Mouse (Mus musculus) intestine, postnatal 0 days (tissue): Measurements from ENCODE around the gene Utp20. TPM values are rescaled to one million over a fixed set of nuclear protein-coding genes. Genes with fewer than 3 reads are reported as not detected.
"Not testable (repeated sequence)": the region's sequence is repeated elsewhere in the genome, so short reads cannot be mapped to it uniquely, and the experiment has no call there.

ENCODE experiments used
- ATAC-seq: fragments of 200-750 bp; cut with Nextera tagmentation; 2 replicates; pipeline ENCODE4 v1.8.0; 2017; ENCODE audit warnings: mild to moderate bottlenecking, moderate TSS enrichment, moderate library complexity
- H3K27ac ChIP-seq: fragments of 300-500 bp; sonication (generic); 2 replicates; pipeline ENCODE4 v1.5.1; 2014; ENCODE audit warnings: mild to moderate bottlenecking, low read depth, low read length, moderate library complexity
- H3K27me3 ChIP-seq: fragments of 300-500 bp; sonication (generic); replicated peaks from 2 replicates; pipeline ENCODE4 v1.6.1; 2014; ENCODE audit warnings: low read length, mixed read lengths; ENCODE audit not compliant: control insufficient read depth, insufficient read depth
- H3K36me3 ChIP-seq: fragments of 300-500 bp; sonication (generic); 2 replicates; pipeline ENCODE4 v1.6.1; 2014; ENCODE audit warnings: mild to moderate bottlenecking, moderate library complexity; ENCODE audit not compliant: control insufficient read depth, insufficient read depth
- H3K4me1 ChIP-seq: fragments of 300-500 bp; sonication (generic); replicated peaks from 2 replicates; pipeline ENCODE4 v1.6.1; 2014; ENCODE audit warnings: antibody characterized with exemption, low read length, mixed read lengths; ENCODE audit not compliant: control insufficient read depth, insufficient read depth
- H3K4me2 ChIP-seq: fragments of 300-500 bp; sonication (generic); replicated peaks from 2 replicates; pipeline ENCODE4 v1.6.1; 2014; ENCODE audit warnings: low read depth, mild to moderate bottlenecking, moderate library complexity
- H3K4me3 ChIP-seq: fragments of 300-500 bp; sonication (generic); 2 replicates; pipeline ENCODE4 v1.5.1; 2014; ENCODE audit warnings: low read depth, low read length
- H3K9ac ChIP-seq: fragments of 300-500 bp; sonication (generic); 2 replicates; pipeline ENCODE4 v1.6.1; 2014; ENCODE audit warnings: mild to moderate bottlenecking, low read depth, low read length
- H3K9me3 ChIP-seq: fragments of 300-500 bp; sonication (generic); 2 replicates; pipeline ENCODE4 v1.6.1; 2016; ENCODE audit warnings: mixed run types; ENCODE audit not compliant: control insufficient read depth
- CTCF ChIP-seq: sonication (generic); IDR thresholded peaks from 2 replicates; pipeline ENCODE4 v1.5.1; 2016; ENCODE audit warnings: low read depth, mild to moderate bottlenecking, control low read depth, antibody characterized with exemption, moderate library complexity
- WGBS: fragments of 180-500 bp; shearing (Covaris S2); extraction: QIAGEN DNeasy Blood & Tissue Kit; methylation state at CpG from one replicate; pipeline ENCODE4 v1.1.7; 2014; 5-methylcytosine and 5-hydroxymethylcytosine counted together
- polyA plus RNA-seq: library from polyadenylated mRNA; unstranded; fragments of >200 nt; fragmentation: Nextera tagmentation; extraction: Ambion mirVana; gene quantifications from 2 replicates; pipeline ENCODE4 v1.2.1, GENCODE M21; 2015

Gene Utp20
- polyA plus RNA-seq, 1 experiment from 2014 or later, result 4.6 TPM

DNA sequence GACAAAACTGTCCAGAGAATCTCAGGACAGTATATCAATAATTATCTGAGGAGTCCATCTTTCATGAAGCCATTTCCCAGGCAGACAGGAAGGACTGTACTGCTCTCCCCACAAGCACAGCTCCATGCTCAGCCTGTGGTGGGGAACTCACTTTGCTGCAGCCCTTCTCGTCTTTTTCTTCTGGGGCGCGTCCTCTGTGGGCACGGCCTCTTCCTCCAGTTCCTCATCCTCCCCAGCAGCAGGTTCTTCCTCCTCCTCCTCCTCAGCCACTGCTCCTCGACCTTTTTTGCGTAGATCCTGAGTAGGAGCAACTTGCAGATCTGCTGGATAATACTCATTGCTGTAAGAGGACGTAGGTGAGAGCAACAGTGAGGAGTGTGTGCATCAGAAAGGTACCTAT, 31.4 kb downstream of the Utp20 start:
- no peaks in the 10 kb centered on the region for H3K9me3 ChIP-seq
- no peak for TF ChIP-seq CTCF
- no peak overlapping the region for H3K4me3 ChIP-seq
- ATAC-seq, result no peak
- no peak overlapping the region for H3K4me2 ChIP-seq
- H3K9ac ChIP-seq, result no peak overlapping the region
- no peak overlapping the region for H3K27ac ChIP-seq
- no peaks in the 10 kb centered on the region for H3K27me3 ChIP-seq
- WGBS, result 85% methylated on average over 7 of the region's 7 CpGs
- no peaks in the 10 kb centered on the region for H3K4me1 ChIP-seq
- H3K36me3 ChIP-seq, result peaks cover 40% of the 10 kb centered on the region

DNA sequence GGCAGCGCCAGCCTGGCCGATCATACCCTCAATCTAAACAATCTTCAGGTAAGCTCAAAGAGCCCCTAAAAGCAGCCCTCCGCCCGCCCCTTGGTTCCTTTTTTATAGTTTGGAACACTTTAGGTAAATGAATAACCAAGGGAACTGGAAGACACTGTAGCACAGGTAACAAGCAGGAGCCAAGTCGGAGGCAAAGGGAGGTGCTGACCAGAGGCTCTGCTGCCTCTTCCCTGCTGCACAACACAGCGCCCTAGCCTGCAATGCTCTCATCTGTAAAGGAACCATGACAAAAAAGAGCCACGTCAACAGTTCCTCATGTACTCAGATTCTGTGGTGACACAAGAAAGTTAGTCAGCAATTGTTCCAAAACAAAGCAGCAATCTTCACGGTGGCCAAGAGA, 32.0 kb downstream of the Utp20 start:
- ATAC-seq, result no peak
- WGBS, result 68% methylated on average over 8 of the region's 8 CpGs
- H3K4me2 ChIP-seq, result no peak overlapping the region

DNA sequence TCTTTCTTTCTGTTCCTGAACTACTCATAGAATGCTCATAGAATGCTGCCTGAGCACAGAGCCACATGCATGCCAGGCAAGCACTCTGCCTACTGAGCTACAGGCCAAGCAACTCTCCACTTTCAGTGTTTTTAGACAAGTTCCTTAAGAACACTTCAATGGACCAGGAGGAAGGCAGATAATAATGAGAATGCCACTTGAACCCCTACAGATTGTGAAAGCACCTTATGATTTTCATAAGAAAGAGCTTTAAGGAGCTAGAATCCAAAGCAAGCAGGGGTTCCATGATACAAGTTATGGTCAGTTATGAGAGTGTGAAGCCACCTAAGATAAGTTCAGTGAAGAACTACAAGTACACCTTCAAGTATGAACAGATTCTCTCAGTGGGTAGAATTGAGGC, 32.9 kb downstream of the Utp20 start:
- Histone ChIP-seq H3K27ac (no peak overlapping the region), H3K27me3 (no peaks in the 10 kb centered on the region), H3K9ac (no peak overlapping the region), H3K4me2 (no peak overlapping the region), H3K4me1 (no peaks in the 10 kb centered on the region), H3K36me3 (peaks cover 36% of the 10 kb centered on the region), H3K9me3 (no peaks in the 10 kb centered on the region), H3K4me3 (no peak overlapping the region)
- no peak for ATAC-seq
- TF ChIP-seq CTCF, result no peak

More for the DNA sequence above, 32.0 kb downstream of the Utp20 start:
- Histone ChIP-seq H3K4me1 (no peaks in the 10 kb centered on the region), H3K36me3 (peaks cover 38% of the 10 kb centered on the region), H3K9me3 (no peaks in the 10 kb centered on the region), H3K27ac (no peak overlapping the region), H3K9ac (no peak overlapping the region), H3K4me3 (no peak overlapping the region), H3K27me3 (no peaks in the 10 kb centered on the region)
- TF ChIP-seq CTCF, result no peak

DNA sequence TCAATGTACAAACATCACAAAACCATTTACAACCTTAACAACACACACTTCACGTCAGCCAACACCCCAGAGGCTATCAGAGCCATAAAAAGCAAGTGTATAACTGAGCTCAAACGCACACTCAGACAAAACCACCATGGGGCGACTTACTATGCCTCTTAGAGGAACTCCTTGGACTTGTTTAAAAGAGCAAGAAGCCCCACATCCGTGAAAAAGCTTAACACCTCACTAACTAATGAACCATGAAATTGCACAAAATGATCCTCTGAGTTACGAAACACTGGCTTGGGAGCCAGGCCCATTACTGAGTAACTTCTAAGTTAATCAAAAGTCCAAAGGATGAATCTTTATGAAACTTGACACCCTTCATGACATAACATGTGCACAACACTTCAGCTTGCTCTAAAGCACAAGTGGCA, 42.1 kb downstream of the Utp20 start:
- H3K36me3 ChIP-seq, result peaks cover 18% of the 10 kb centered on the region
- H3K9me3 ChIP-seq, result no peaks in the 10 kb centered on the region
- 42% methylated on average over 5 of the region's 5 CpGs for WGBS
- no peaks in the 10 kb centered on the region for H3K27me3 ChIP-seq
- no peak overlapping the region for H3K4me3 ChIP-seq
- no peak overlapping the region; the same call in 1 of the 2 replicates for H3K4me2 ChIP-seq
- no peak overlapping the region for H3K9ac ChIP-seq
- ATAC-seq, result peak; percentile 96
- H3K4me1 ChIP-seq, result no peaks in the 10 kb centered on the region
- H3K27ac ChIP-seq, result peak overlapping the region; percentile 73
- no peak for TF ChIP-seq CTCF

DNA sequence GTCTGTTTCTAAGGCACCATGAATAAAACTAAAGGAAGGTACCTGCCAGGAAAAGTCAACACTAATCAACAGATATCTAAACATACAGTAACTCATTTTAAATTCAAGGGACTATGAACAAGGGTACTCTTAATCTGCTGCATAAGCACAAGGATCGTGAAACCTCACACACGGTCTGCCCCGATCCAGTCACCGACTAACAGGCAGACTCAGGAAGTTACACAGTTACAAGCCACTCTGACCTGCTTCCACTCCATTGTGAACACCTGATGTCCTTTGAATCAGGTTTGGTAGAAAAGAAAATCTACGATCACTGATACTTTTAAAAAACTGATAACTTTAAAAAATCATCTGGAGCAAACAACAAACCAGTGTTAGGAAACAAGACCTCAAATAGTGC, 42.7 kb downstream of the Utp20 start:
- no peaks in the 10 kb centered on the region for H3K9me3 ChIP-seq
- 0 out of 2 replicates have a peak overlapping the region, but pooled peaks have one; percentile 73 for H3K27ac ChIP-seq
- no peak for TF ChIP-seq CTCF
- peaks cover 17% of the 10 kb centered on the region; the same call in 1 of the 2 replicates for H3K36me3 ChIP-seq
- ATAC-seq, result peak; percentile 42; the same call in 1 of the 2 replicates
- H3K9ac ChIP-seq, result no peak overlapping the region
- WGBS, result 69% methylated on average over 5 of the region's 5 CpGs
- no peak overlapping the region for H3K4me2 ChIP-seq
- H3K4me3 ChIP-seq, result no peak overlapping the region
- H3K27me3 ChIP-seq, result no peaks in the 10 kb centered on the region
- H3K4me1 ChIP-seq, result no peaks in the 10 kb centered on the region

DNA sequence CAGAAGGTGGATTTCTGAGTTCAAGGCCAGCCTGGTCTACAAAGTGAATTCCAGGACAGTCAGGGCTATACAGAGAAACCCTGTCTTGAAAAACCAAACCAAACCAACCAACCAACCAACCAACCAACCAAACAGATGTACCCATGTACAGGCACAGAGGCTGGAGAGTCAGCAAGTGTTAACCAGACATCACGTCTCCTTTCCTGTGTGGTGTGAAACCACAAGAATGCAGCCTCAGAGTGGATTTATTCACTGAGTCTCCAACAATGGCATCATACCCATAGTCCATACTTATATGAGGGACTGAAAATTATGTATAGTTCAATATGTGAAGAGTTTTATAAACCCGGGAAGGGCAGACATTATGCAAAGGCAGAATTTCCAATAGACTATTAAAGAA, 43.5 kb downstream of the Utp20 start:
- not testable (repeated sequence) for H3K4me1 ChIP-seq, H3K4me3 ChIP-seq, H3K9ac ChIP-seq, H3K27me3 ChIP-seq, ATAC-seq, H3K9me3 ChIP-seq, H3K4me2 ChIP-seq, H3K27ac ChIP-seq
- WGBS, result 94% methylated on average over 2 of the region's 2 CpGs
- H3K36me3 ChIP-seq, result peaks cover 19% of the 10 kb centered on the region

DNA sequence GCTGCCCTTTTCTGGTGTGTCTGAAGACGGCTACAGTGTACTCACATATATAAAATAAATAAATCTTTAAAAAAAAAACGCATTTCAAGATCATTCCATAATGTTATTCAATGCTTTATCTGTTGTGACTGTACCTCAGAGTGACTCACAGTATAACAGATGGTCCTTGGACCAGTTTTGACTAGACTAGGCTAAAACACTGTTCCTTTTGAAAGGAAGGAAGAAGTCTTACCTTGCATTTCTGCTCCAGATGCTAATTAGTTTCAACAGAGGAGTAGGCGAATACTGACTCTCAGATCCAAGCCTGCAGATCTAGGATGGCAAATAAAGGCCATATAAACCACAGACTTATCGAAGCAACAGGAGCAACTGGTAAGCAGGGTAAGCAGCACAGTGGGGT, 45.9 kb downstream of the Utp20 start:
- WGBS, result 91% methylated on average over 4 of the region's 4 CpGs
- no peaks in the 10 kb centered on the region for H3K9me3 ChIP-seq

More for the DNA sequence above, 45.9 kb downstream of the Utp20 start:
- no peak overlapping the region for H3K4me2 ChIP-seq
- no peak for TF ChIP-seq CTCF
- no peak for ATAC-seq
- peaks cover 13% of the 10 kb centered on the region; the same call in 1 of the 2 replicates for H3K36me3 ChIP-seq
- no peak overlapping the region for H3K27ac ChIP-seq
- no peak overlapping the region for H3K9ac ChIP-seq
- no peak overlapping the region for H3K4me3 ChIP-seq
- no peaks in the 10 kb centered on the region for H3K27me3 ChIP-seq
- no peaks in the 10 kb centered on the region for H3K4me1 ChIP-seq
